Mouse (Mus musculus) embryonic facial prominence, embryonic 14.5 days (tissue): ENCODE results near the gene Dis3l2. TPM values are rescaled to one million over a fixed set of nuclear protein-coding genes. Genes with fewer than 3 reads are reported as not detected.

Source experiments
- ATAC-seq: fragments of 200-750 bp; cut with Nextera tagmentation; 2 replicates; pipeline ENCODE4 v1.8.0; 2017; ENCODE audit warnings: low read depth, moderate number of reproducible peaks, moderate TSS enrichment
- DNase-seq: peaks from one replicate; pipeline ENCODE4 v3.0.0-alpha.2; 2015; ENCODE audit warnings: low spot score
- H3K27ac ChIP-seq: fragments of 300-500 bp; sonication (generic); replicated peaks from 2 replicates; pipeline ENCODE4 v1.5.1; 2014; ENCODE audit warnings: low read depth, mild to moderate bottlenecking, low read length, moderate library complexity
- H3K27me3 ChIP-seq: fragments of 300-500 bp; sonication (generic); replicated peaks from 2 replicates; pipeline ENCODE4 v1.6.1; 2014; ENCODE audit warnings: low read length; ENCODE audit not compliant: control insufficient read depth, insufficient read depth
- H3K36me3 ChIP-seq: fragments of 300-500 bp; sonication (generic); 2 replicates; pipeline ENCODE4 v1.6.1; 2014; ENCODE audit warnings: low read length, mixed read lengths; ENCODE audit not compliant: control insufficient read depth, insufficient read depth
- H3K4me1 ChIP-seq: fragments of 300-500 bp; sonication (generic); 2 replicates; pipeline ENCODE4 v1.6.1; 2014; ENCODE audit warnings: antibody characterized with exemption, low read length; ENCODE audit not compliant: control insufficient read depth, insufficient read depth
- H3K4me2 ChIP-seq: fragments of 300-500 bp; sonication (generic); 2 replicates; pipeline ENCODE4 v1.6.1; 2014; ENCODE audit warnings: low read depth, mild to moderate bottlenecking, low read length, moderate library complexity, mixed read lengths
- H3K4me3 ChIP-seq: fragments of 300-500 bp; sonication (generic); 2 replicates; pipeline ENCODE4 v1.5.1; 2014; ENCODE audit warnings: low read depth, mild to moderate bottlenecking, low read length
- H3K9ac ChIP-seq: fragments of 300-500 bp; sonication (generic); 2 replicates; pipeline ENCODE4 v1.6.1; 2014; ENCODE audit warnings: low read depth, mild to moderate bottlenecking, low read length, moderate library complexity, mixed read lengths
- H3K9me3 ChIP-seq: fragments of 300-500 bp; sonication (generic); 2 replicates; pipeline ENCODE4 v1.6.1; 2016; ENCODE audit warnings: low read length; ENCODE audit not compliant: control insufficient read depth
- WGBS: fragments of 180-500 bp; shearing (Covaris S2); extraction: QIAGEN DNeasy Blood & Tissue Kit; methylation state at CpG from one replicate; pipeline ENCODE4 v1.1.7; 2014; 5-methylcytosine and 5-hydroxymethylcytosine counted together
- polyA plus RNA-seq: library from polyadenylated mRNA; unstranded; fragments of >200 nt; fragmentation: Nextera tagmentation; extraction: Ambion mirVana; gene quantifications from 2 replicates; pipeline ENCODE4 v1.2.1, GENCODE M21; 2014

The Dis3l2 gene
- polyA plus RNA-seq, 1 experiment from 2014 or later: 21.2 TPM

DNA sequence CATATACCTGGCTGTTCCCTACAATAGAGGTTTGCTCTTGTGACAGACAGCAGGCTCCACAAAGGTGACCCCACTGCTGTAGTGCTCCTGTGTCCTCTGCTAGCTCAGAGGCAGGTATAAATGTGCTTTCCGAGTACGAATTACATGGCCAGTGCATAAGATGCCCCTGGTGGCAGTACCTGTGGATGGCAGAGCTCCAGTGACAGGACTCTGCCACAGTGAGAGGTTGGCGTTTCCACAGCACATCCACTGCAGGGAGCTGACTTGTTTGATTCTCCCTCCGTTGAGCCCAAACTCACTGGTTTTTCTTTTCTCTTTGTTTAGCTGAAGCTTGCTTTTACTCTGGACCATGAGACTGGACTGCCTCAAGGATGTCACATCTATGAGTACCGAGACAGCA, 317.1 kb downstream of the Dis3l2 start:
- Histone ChIP-seq H3K9me3 (no peaks in the 10 kb centered on the region), H3K4me2 (no peak overlapping the region), H3K9ac (no peak overlapping the region), H3K27me3 (no peaks in the 10 kb centered on the region), H3K4me3 (no peak overlapping the region), H3K36me3 (peaks cover 4% of the 10 kb centered on the region; the same call in 1 of the 2 replicates), H3K27ac (no peak overlapping the region), H3K4me1 (no peaks in the 10 kb centered on the region)
- 90% methylated on average over 5 of the region's 5 CpGs for WGBS
- DNase-seq (no peak), ATAC-seq (no peak)

DNA sequence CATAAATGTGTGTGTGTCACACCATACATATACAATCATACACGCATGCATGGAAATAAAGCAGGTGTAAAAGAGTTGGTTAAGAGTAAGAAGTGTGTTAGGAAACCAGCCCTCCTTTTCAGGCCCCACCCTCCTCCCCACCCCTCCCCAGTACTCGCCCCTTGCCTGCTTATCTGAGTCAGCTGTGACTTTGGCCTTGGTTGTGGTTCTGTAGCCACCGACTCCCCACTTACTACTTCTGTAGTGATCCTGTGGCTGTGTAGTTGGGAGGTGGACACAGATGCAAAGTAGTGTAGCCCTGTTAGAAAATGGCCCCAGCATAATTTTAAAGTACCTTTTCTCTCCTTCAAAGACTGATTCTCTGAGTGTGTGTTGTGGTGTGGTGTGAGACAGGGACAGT, 318.0 kb downstream of the Dis3l2 start:
- no peak for DNase-seq
- H3K4me2 ChIP-seq: no peak overlapping the region
- H3K27me3 ChIP-seq: no peaks in the 10 kb centered on the region
- 94% methylated on average over 3 of the region's 3 CpGs for WGBS
- ATAC-seq: no peak
- H3K9me3 ChIP-seq: no peaks in the 10 kb centered on the region
- H3K4me1 ChIP-seq: no peaks in the 10 kb centered on the region
- no peak overlapping the region for H3K27ac ChIP-seq
- no peak overlapping the region for H3K9ac ChIP-seq
- H3K4me3 ChIP-seq: no peak overlapping the region
- peaks cover 4% of the 10 kb centered on the region; the same call in 1 of the 2 replicates for H3K36me3 ChIP-seq

DNA sequence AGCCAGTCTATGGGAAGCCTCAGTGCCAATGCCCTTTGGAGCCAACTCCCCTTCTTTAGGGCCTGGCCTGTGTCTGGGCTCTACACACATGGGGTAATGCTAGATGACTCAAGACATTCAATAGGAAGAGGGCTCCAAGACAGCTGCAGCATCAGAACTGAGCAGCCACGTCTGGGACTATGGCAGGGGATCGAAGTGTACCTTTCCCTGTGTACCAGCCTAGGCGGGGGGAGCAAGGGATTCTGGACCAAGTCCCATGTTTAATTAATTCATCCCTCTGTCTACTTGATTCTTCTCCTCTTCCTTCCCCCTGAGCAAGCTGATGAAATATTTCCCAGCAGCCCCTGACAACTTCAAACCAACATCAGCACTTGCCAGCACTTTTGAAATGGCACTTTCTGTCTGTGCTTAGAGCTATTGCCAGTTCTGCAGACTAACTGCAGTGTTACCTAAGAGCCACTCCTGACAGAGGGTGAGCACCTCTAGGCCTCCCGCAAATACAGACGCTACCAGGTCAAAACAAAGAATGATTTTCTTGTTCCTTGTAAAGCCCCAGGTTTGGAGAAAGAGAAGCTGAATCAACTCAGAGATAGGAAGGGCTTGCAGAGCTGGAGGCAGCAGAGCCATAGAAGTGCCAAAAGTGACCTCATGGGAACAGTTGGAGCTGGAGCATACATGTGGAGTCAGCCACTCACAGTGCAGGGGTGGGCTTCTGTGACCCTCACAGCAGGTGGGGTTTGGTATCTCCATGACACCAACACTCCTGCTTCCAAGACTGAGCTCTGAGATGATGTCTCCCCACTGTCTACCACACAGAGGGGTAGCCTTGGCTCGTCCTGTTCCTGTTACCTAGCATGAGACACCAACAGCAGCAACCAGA, 319.9 kb downstream of the Dis3l2 start:
- 87% methylated on average over 6 of the region's 6 CpGs for WGBS
- peaks cover 4% of the 10 kb centered on the region; the same call in 1 of the 2 replicates for H3K36me3 ChIP-seq
- ATAC-seq: 0 out of 2 replicates have a peak, but pooled peaks have one; percentile 30
- no peaks in the 10 kb centered on the region for H3K27me3 ChIP-seq
- H3K4me1 ChIP-seq: no peaks in the 10 kb centered on the region
- no peak for DNase-seq
- H3K9me3 ChIP-seq: no peaks in the 10 kb centered on the region
- H3K4me3 ChIP-seq: no peak overlapping the region
- H3K27ac ChIP-seq: no peak overlapping the region
- H3K9ac ChIP-seq: no peak overlapping the region
- H3K4me2 ChIP-seq: no peak overlapping the region

DNA sequence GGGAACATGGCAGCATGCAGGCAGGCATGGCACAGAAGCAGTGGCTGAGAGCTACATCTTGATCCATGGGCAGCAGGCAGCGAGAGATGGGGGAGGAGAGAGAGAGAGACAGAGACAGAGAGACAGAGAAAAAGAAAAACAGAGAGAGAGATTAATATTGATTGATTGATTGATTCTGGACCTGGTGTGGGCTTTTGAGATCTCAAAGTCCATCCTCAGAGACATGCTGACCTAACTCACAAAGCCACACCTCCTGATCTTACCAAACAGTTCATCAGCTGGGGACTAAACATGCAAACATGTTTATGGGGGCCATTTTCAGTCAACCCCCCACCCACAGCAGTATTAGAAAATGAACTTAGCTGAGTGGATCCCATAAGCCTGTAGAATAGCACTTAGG, 321.4 kb downstream of the Dis3l2 start:
- Histone ChIP-seq H3K27ac (no peak overlapping the region), H3K9ac (no peak overlapping the region), H3K4me3 (no peak overlapping the region), H3K27me3 (no peaks in the 10 kb centered on the region), H3K9me3 (no peaks in the 10 kb centered on the region), H3K4me1 (peaks cover 2% of the 10 kb centered on the region; the same call in 1 of the 2 replicates), H3K4me2 (no peak overlapping the region), H3K36me3 (peaks cover 4% of the 10 kb centered on the region; the same call in 1 of the 2 replicates)
- WGBS: 94% methylated on average over 1 of the region's 1 CpGs
- no peak for DNase-seq
- no peak for ATAC-seq

DNA sequence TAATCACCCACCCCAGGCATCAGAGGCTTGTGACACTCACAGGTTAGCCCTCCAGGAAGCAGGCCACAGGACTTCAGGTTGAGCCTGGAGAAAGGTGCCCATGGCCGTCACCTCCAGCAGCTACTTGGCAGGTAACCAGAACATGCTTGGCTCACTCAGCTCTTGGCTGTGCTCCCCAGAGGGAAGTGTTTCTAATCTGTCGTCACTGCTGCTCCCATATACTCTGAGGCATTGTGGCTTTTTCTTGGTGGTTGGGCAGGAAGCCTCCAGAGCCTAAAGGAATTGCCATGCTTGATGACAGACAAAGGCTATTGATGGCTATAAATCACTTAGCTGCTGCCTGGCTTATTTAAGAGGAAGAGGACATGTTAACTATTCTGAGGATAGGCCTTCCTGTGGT, 325.2 kb downstream of the Dis3l2 start:
- Histone ChIP-seq H3K9me3 (no peaks in the 10 kb centered on the region), H3K27ac (no peak overlapping the region), H3K4me2 (no peak overlapping the region), H3K27me3 (no peaks in the 10 kb centered on the region), H3K4me3 (no peak overlapping the region), H3K36me3 (no peaks in the 10 kb centered on the region), H3K4me1 (peaks cover 2% of the 10 kb centered on the region; the same call in 1 of the 2 replicates), H3K9ac (no peak overlapping the region)
- no peak for ATAC-seq
- peak; percentile 60 for DNase-seq
- 30% methylated on average over 2 of the region's 2 CpGs for WGBS

DNA sequence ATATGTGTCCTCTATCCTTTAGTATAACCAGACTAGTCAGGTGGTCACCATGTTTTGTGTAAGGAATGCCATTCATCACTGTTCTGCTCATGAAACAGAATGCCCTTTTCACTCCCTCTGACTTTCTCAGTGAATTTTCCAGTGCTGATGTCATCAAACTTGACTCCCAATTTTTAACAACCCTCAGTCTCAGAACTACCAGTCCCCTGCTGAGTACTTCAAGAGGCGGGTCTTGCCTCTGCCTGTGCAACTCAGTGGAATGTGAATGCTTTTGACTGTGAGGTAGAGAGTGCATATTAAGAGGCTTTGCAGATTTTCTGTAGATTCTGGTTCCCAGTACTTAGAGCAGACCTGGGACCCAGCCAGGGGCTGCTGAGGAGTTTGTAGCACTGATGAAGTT, 327.0 kb downstream of the Dis3l2 start:
- 50% methylated on average over 1 of the region's 1 CpGs for WGBS
- no peaks in the 10 kb centered on the region for H3K36me3 ChIP-seq
- H3K9ac ChIP-seq: no peak overlapping the region
- no peak overlapping the region for H3K27ac ChIP-seq
- no peak overlapping the region for H3K4me2 ChIP-seq
- H3K4me3 ChIP-seq: no peak overlapping the region
- no peaks in the 10 kb centered on the region for H3K27me3 ChIP-seq
- ATAC-seq (0 out of 2 replicates have a peak, but pooled peaks have one; percentile 17), DNase-seq (peak; percentile 31)
- no peaks in the 10 kb centered on the region for H3K9me3 ChIP-seq
- H3K4me1 ChIP-seq: peaks cover 11% of the 10 kb centered on the region

DNA sequence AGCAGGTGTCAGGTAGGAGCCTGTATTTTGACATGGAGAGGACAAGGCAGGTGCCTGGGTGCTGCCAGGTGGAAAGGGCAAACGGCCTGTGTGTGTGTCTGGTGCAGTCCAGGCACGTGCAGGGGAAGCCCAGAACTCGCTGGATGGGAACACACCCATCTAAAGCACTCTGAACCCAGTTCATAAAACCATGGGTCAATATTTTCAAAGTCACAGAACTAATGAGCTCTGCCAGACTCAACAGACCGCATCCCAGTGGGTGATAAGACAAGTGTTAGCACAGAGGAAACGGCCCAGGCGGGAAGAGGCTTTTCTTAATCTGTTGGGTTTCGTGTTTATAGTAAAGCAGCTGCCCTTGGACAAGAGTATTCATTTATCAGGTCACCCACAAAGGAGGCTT, 328.9 kb downstream of the Dis3l2 start:
- 61% methylated on average over 7 of the region's 7 CpGs for WGBS
- H3K27me3 ChIP-seq: no peaks in the 10 kb centered on the region
- no peak overlapping the region for H3K9ac ChIP-seq
- no peak overlapping the region for H3K4me3 ChIP-seq
- no peak overlapping the region for H3K27ac ChIP-seq
- no peak for DNase-seq
- no peak for ATAC-seq
- H3K4me1 ChIP-seq: peaks cover 27% of the 10 kb centered on the region
- no peaks in the 10 kb centered on the region for H3K36me3 ChIP-seq
- H3K9me3 ChIP-seq: no peaks in the 10 kb centered on the region
- no peak overlapping the region for H3K4me2 ChIP-seq

DNA sequence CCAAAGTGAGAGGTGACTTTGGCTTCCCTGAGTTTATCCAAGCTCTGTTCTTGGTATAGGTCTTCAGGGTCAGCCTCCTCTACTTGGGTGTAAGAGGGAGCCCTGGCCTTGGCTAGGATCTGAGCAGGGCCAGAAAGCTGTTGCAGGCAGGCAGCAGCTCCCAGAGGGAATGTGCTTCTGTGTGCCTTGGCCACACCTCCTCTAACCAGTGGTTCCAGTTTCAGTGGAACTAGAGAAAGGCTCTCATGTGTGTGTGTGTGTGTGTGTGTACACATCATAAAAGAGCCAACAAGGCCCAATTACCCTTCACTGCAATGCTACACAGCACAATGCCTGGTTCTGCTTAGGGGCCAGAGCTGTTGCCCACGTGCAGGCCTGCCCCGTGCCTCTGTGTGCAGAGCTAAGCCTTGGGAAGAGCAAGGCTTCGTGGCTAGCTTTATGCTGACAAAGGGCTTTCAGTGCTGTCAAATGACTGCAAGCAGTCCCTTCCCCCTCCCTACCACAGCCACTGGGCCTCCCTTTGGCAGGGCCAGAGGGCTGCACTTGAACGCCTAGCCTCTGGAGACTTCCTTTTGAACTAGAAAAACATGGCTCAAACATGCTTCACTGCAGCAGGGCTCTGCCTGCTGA, 332.0 kb downstream of the Dis3l2 start:
- Histone ChIP-seq H3K27me3 (no peaks in the 10 kb centered on the region), H3K4me1 (peaks cover 24% of the 10 kb centered on the region), H3K27ac (peak overlapping the region; percentile 90), H3K9me3 (no peaks in the 10 kb centered on the region), H3K4me2 (no peak overlapping the region), H3K4me3 (no peak overlapping the region), H3K9ac (no peak overlapping the region), H3K36me3 (no peaks in the 10 kb centered on the region)
- WGBS: 6% methylated on average over 4 of the region's 4 CpGs
- DNase-seq (peak; percentile 90), ATAC-seq (peak; percentile 85)
